Mouse (Mus musculus): ENCODE data around the gene Itprip. TPM values are rescaled to one million over a fixed set of nuclear protein-coding genes. Genes with fewer than 3 reads are reported as not detected.
A peak's percentile ranks its signal among the peaks of the same experiment; 100 is the strongest.

The Itprip gene
- polyA plus RNA-seq, 1 experiment from 2014 or later, result 20.5 TPM

GRCm38 (mm10) chr19:47935530-47935929 lies 16.4 kb upstream of the Itprip start:
- 81% methylated on average over 6 of the region's 6 CpGs for WGBS
- Histone ChIP-seq H3K27ac (ENCODE audit: low read length) (no peak overlapping the region), H3K4me1 (ENCODE audit: insufficient read depth, low read length) (no peaks in the 10 kb centered on the region), H3K4me2 (replicated peaks; ENCODE audit: low read depth, low read length) (no peak overlapping the region), H3K9ac (replicated peaks; ENCODE audit: low read length) (no peak overlapping the region), H3K36me3 (ENCODE audit: insufficient read depth, low read length) (no peaks in the 10 kb centered on the region), H3K4me3 (ENCODE audit: low read length) (no peak overlapping the region), H3K9me3 (ENCODE audit: low read length) (no peaks in the 10 kb centered on the region), H3K27me3 (ENCODE audit: insufficient read depth, low read length) (peaks cover 15% of the 10 kb centered on the region)
- no peak for ATAC-seq (ENCODE audit: low FRiP score, low TSS enrichment)

- Histone ChIP-seq H3K9ac (replicated peaks; ENCODE audit: low read length) (no peak overlapping the region), H3K4me1 (ENCODE audit: insufficient read depth, low read length) (0 out of 2 replicates have a peak, but pooled peaks cover 5% of the 10 kb centered on the region), H3K36me3 (ENCODE audit: insufficient read depth, low read length) (no peaks in the 10 kb centered on the region), H3K4me3 (ENCODE audit: low read length) (no peak overlapping the region), H3K9me3 (ENCODE audit: low read length) (no peaks in the 10 kb centered on the region), H3K4me2 (replicated peaks; ENCODE audit: low read depth, low read length) (no peak overlapping the region), H3K27ac (ENCODE audit: low read length) (no peak overlapping the region), H3K27me3 (ENCODE audit: insufficient read depth, low read length) (peaks cover 11% of the 10 kb centered on the region)
- WGBS, result 69% methylated on average over 16 of the region's 16 CpGs
- ATAC-seq (ENCODE audit: low FRiP score, low TSS enrichment), result no peak
Measured at GRCm38 (mm10) chr19:47934636-47935238, 15.6 kb upstream of the Itprip start.

- Histone ChIP-seq H3K36me3 (ENCODE audit: insufficient read depth, low read length) (no peaks in the 10 kb centered on the region), H3K27me3 (ENCODE audit: insufficient read depth, low read length) (peaks cover 9% of the 10 kb centered on the region; the same call in 1 of the 2 replicates), H3K27ac (ENCODE audit: low read length) (no peak overlapping the region), H3K9me3 (ENCODE audit: low read length) (no peaks in the 10 kb centered on the region), H3K4me2 (replicated peaks; ENCODE audit: low read depth, low read length) (no peak overlapping the region), H3K9ac (replicated peaks; ENCODE audit: low read length) (no peak overlapping the region), H3K4me3 (ENCODE audit: low read length) (no peak overlapping the region), H3K4me1 (ENCODE audit: insufficient read depth, low read length) (peaks cover 11% of the 10 kb centered on the region; the same call in 1 of the 2 replicates)
- WGBS, result 93% methylated on average over 8 of the region's 8 CpGs
- no peak for ATAC-seq (ENCODE audit: low FRiP score, low TSS enrichment)
Measured at GRCm38 (mm10) chr19:47934146-47934545, 15.0 kb upstream of the Itprip start.

GRCm38 (mm10) chr19:47931982-47932638 lies 13.0 kb upstream of the Itprip start:
- peak; percentile 73; the same call in 1 of the 2 replicates for ATAC-seq (ENCODE audit: low FRiP score, low TSS enrichment)
- WGBS, result 44% methylated on average over 7 of the region's 7 CpGs
- H3K9ac ChIP-seq (replicated peaks; ENCODE audit: low read length), result no peak overlapping the region
- no peaks in the 10 kb centered on the region for H3K27me3 ChIP-seq (ENCODE audit: insufficient read depth, low read length)
- H3K36me3 ChIP-seq (ENCODE audit: insufficient read depth, low read length), result no peaks in the 10 kb centered on the region
- no peak overlapping the region for H3K4me3 ChIP-seq (ENCODE audit: low read length)
- H3K27ac ChIP-seq (ENCODE audit: low read length), result no peak overlapping the region
- no peak overlapping the region for H3K4me2 ChIP-seq (replicated peaks; ENCODE audit: low read depth, low read length)
- peaks cover 13% of the 10 kb centered on the region; the same call in 1 of the 2 replicates for H3K4me1 ChIP-seq (ENCODE audit: insufficient read depth, low read length)
- H3K9me3 ChIP-seq (ENCODE audit: low read length), result no peaks in the 10 kb centered on the region

- no peaks in the 10 kb centered on the region for H3K9me3 ChIP-seq (ENCODE audit: low read length)
- no peak for ATAC-seq (ENCODE audit: low FRiP score, low TSS enrichment)
- H3K27me3 ChIP-seq (ENCODE audit: insufficient read depth, low read length), result no peaks in the 10 kb centered on the region
- H3K27ac ChIP-seq (ENCODE audit: low read length), result no peak overlapping the region
- peaks cover 13% of the 10 kb centered on the region; the same call in 1 of the 2 replicates for H3K4me1 ChIP-seq (ENCODE audit: insufficient read depth, low read length)
- no peak overlapping the region for H3K4me3 ChIP-seq (ENCODE audit: low read length)
- no peak overlapping the region for H3K4me2 ChIP-seq (replicated peaks; ENCODE audit: low read depth, low read length)
- 55% methylated on average over 4 of the region's 4 CpGs for WGBS
- H3K36me3 ChIP-seq (ENCODE audit: insufficient read depth, low read length), result no peaks in the 10 kb centered on the region
- H3K9ac ChIP-seq (replicated peaks; ENCODE audit: low read length), result no peak overlapping the region
Measured at GRCm38 (mm10) chr19:47929043-47929442, 9.9 kb upstream of the Itprip start.

GRCm38 (mm10) chr19:47927032-47927431 lies 7.9 kb upstream of the Itprip start:
- 94% methylated on average over 2 of the region's 2 CpGs for WGBS
- ATAC-seq (ENCODE audit: low FRiP score, low TSS enrichment), result no peak
- H3K36me3 ChIP-seq (ENCODE audit: insufficient read depth, low read length), result no peaks in the 10 kb centered on the region
- H3K9me3 ChIP-seq (ENCODE audit: low read length), result no peaks in the 10 kb centered on the region
- H3K9ac ChIP-seq (replicated peaks; ENCODE audit: low read length), result no peak overlapping the region
- peaks cover 13% of the 10 kb centered on the region; the same call in 1 of the 2 replicates for H3K4me1 ChIP-seq (ENCODE audit: insufficient read depth, low read length)
- no peak overlapping the region for H3K4me3 ChIP-seq (ENCODE audit: low read length)
- H3K27me3 ChIP-seq (ENCODE audit: insufficient read depth, low read length), result no peaks in the 10 kb centered on the region
- H3K27ac ChIP-seq (ENCODE audit: low read length), result no peak overlapping the region
- no peak overlapping the region for H3K4me2 ChIP-seq (replicated peaks; ENCODE audit: low read depth, low read length)

- 0 out of 2 replicates have a peak overlapping the region, but pooled peaks have one; percentile 19 for H3K27ac ChIP-seq (ENCODE audit: low read length)
- peaks cover 13% of the 10 kb centered on the region; the same call in 1 of the 2 replicates for H3K4me1 ChIP-seq (ENCODE audit: insufficient read depth, low read length)
- WGBS, result 71% methylated on average over 7 of the region's 7 CpGs
- no peaks in the 10 kb centered on the region for H3K36me3 ChIP-seq (ENCODE audit: insufficient read depth, low read length)
- H3K9me3 ChIP-seq (ENCODE audit: low read length), result no peaks in the 10 kb centered on the region
- H3K4me2 ChIP-seq (replicated peaks; ENCODE audit: low read depth, low read length), result no peak overlapping the region
- H3K27me3 ChIP-seq (ENCODE audit: insufficient read depth, low read length), result no peaks in the 10 kb centered on the region
- H3K9ac ChIP-seq (replicated peaks; ENCODE audit: low read length), result no peak overlapping the region
- no peak for ATAC-seq (ENCODE audit: low FRiP score, low TSS enrichment)
- H3K4me3 ChIP-seq (ENCODE audit: low read length), result no peak overlapping the region
Measured at GRCm38 (mm10) chr19:47925819-47926218, 6.7 kb upstream of the Itprip start.

- WGBS, result under 1% methylated on average over 8 of the region's 8 CpGs
- Histone ChIP-seq H3K27ac (ENCODE audit: low read length) (peak overlapping the region; percentile 98), H3K4me1 (ENCODE audit: insufficient read depth, low read length) (peaks cover 17% of the 10 kb centered on the region), H3K9ac (replicated peaks; ENCODE audit: low read length) (peak overlapping the region; percentile 76), H3K4me3 (ENCODE audit: low read length) (peak overlapping the region; percentile 66), H3K27me3 (ENCODE audit: insufficient read depth, low read length) (no peaks in the 10 kb centered on the region), H3K36me3 (ENCODE audit: insufficient read depth, low read length) (no peaks in the 10 kb centered on the region), H3K9me3 (ENCODE audit: low read length) (no peaks in the 10 kb centered on the region), H3K4me2 (replicated peaks; ENCODE audit: low read depth, low read length) (peak overlapping the region; percentile 74)
- ATAC-seq (ENCODE audit: low FRiP score, low TSS enrichment), result peak; percentile 2
Measured at GRCm38 (mm10) chr19:47919966-47920375, 872 bp upstream of the Itprip start.

GRCm38 (mm10) chr19:47918455-47919101 lies 521 bp downstream of the Itprip start:
- no peaks in the 10 kb centered on the region for H3K27me3 ChIP-seq (ENCODE audit: insufficient read depth, low read length)
- peak overlapping the region; percentile 76 for H3K9ac ChIP-seq (replicated peaks; ENCODE audit: low read length)
- peak; percentile 55 for ATAC-seq (ENCODE audit: low FRiP score, low TSS enrichment)
- H3K36me3 ChIP-seq (ENCODE audit: insufficient read depth, low read length), result no peaks in the 10 kb centered on the region
- peak overlapping the region; percentile 74 for H3K4me2 ChIP-seq (replicated peaks; ENCODE audit: low read depth, low read length)
- H3K27ac ChIP-seq (ENCODE audit: low read length), result peak overlapping the region; percentile 98
- H3K4me1 ChIP-seq (ENCODE audit: insufficient read depth, low read length), result peaks cover 17% of the 10 kb centered on the region
- WGBS, result under 1% methylated on average over 29 of the region's 29 CpGs
- peak overlapping the region; percentile 66 for H3K4me3 ChIP-seq (ENCODE audit: low read length)
- no peaks in the 10 kb centered on the region for H3K9me3 ChIP-seq (ENCODE audit: low read length)
